Mouse (Mus musculus) lung, adult 2 months (tissue): ENCODE data around the gene Pipox.

Experiments used
- CTCF ChIP-seq: fragments of 200-500 bp; IDR thresholded peaks from 2 replicates; pipeline ENCODE4 v1.5.1; 2011; ENCODE audit warnings: mild to moderate bottlenecking, low read length, control low read depth; ENCODE audit not compliant: insufficient read depth
- POLR2A ChIP-seq: fragments of 200-500 bp; IDR thresholded peaks from 2 replicates; pipeline ENCODE4 v1.6.1; 2011; ENCODE audit warnings: low read depth, mild to moderate bottlenecking, control low read depth, low read length, borderline replicate concordance; ENCODE audit errors: extremely low read depth

DNA sequence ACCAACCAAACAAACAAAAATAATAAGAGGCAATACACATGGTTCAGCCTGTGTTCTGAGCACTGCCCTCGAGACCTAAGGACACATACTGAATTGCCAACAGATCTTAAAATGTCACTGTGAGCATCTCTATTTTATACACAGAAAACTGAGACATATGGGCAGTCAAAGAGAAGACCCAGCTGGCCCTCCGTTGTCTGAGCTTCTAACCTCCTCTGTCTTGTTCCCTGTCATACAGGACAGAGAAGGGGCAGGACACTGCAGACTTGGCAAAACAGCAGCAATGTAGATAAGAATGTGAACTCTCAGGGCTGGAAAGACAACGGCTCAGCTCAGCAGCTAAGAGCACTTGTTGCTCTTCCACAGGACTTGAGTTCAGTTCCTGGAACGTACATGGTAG lies 14.6 kb upstream of the Pipox start:
- TF ChIP-seq CTCF, result no peak
- no peak for TF ChIP-seq POLR2A
